Mouse (Mus musculus) kidney, adult 10 weeks (tissue): Measurements from ENCODE around the gene Duoxa1. TPM values are rescaled to one million over a fixed set of nuclear protein-coding genes. Genes with fewer than 3 reads are reported as not detected.

Source experiments
- polyA plus RNA-seq: library from polyadenylated mRNA; stranded (reverse); fragments of 350-450 nt; fragmentation: Illumina TruSeq; extraction: RNeasy Lipid Tissue Mini Kit (QIAGEN cat#74804); gene quantifications from one replicate; pipeline ENCODE4 v1.2.3, GENCODE M21; 2014; ENCODE audit warnings: low read depth, low replicate concordance

The Duoxa1 gene
- polyA plus RNA-seq: not detected

GRCm38 (mm10) chr2:122313536-122313935 is at the start of gene Duoxa1:
Duoxa1 (minus strand) TSS chr2:122313730.

GRCm38 (mm10) chr2:122315372-122315771 is 1.8 kb upstream of the Duoxa1 start, which contains the start of gene Duox1:
Duox1 (plus strand) TSS chr2:122315672.

GRCm38 (mm10) chr2:122298596-122299490 is 14.7 kb downstream of the Duoxa1 start, which contains the start of gene Duoxa2:
Duoxa2 (plus strand) TSS chr2:122298900.

GRCm38 (mm10) chr2:122298096-122298499 is 15.4 kb downstream of the Duoxa1 start, which contains the start of gene Duox2:
Duox2 (minus strand) TSS chr2:122298449.

Other genes with a start within 250 kb of the Duoxa1 start
- gene Spg11, start 195.3 kb downstream of the Duoxa1 start, polyA plus RNA-seq: 7.3 TPM
- gene B2m, start 166.0 kb downstream of the Duoxa1 start, polyA plus RNA-seq: 1,651 TPM
- not detected for gene Trim69, start 153.0 kb downstream of the Duoxa1 start, polyA plus RNA-seq
- not detected for gene Patl2, start 127.5 kb downstream of the Duoxa1 start, polyA plus RNA-seq
- gene Terb2, start 127.5 kb downstream of the Duoxa1 start, polyA plus RNA-seq: not detected
- gene Sord, start 79.0 kb downstream of the Duoxa1 start, polyA plus RNA-seq: 1,026 TPM
- not detected for gene Duox2, start 15.3 kb downstream of the Duoxa1 start, polyA plus RNA-seq
- not detected for gene Duoxa2, start 14.8 kb downstream of the Duoxa1 start, polyA plus RNA-seq
- not detected for gene Duox1, start 1.9 kb upstream of the Duoxa1 start, polyA plus RNA-seq
- 0.32 TPM for gene Shf, start 55.4 kb upstream of the Duoxa1 start, polyA plus RNA-seq
- not detected for gene Slc28a2, start 112.7 kb upstream of the Duoxa1 start, polyA plus RNA-seq
- not detected for gene Gm14085, start 171.2 kb upstream of the Duoxa1 start, polyA plus RNA-seq